Mouse (Mus musculus): ENCODE measurements around the gene Sinhcaf. TPM values are rescaled to one million over a fixed set of nuclear protein-coding genes. Genes with fewer than 3 reads are reported as not detected.

The Sinhcaf gene
- total and polyA plus RNA-seq, 3 experiments, result 57.5 to 146 (median 82.3) TPM

- Histone ChIP-seq H3K9ac (ENCODE audit: insufficient read depth, low read depth) (no peak overlapping the region), H3K4me2 (ENCODE audit: insufficient read depth, low read depth, poor library complexity, severe bottlenecking) (peak overlapping the region; percentile 38; the same call in 1 of the 2 replicates), H3K4me1 (ENCODE audit: control insufficient read depth in 1 of 2, insufficient read depth in 2 of 2) (peaks cover 8 to 77% of the 10 kb centered on the region in 2 experiments), H3K9me3 (replicated peaks; ENCODE audit: low read length) (no peaks in the 10 kb centered on the region), H3K79me2 (replicated peaks; ENCODE audit: control insufficient read depth, extremely low read depth, insufficient read depth, poor library complexity, severe bottlenecking) (peaks cover 71% of the 10 kb centered on the region), H3K27ac (ENCODE audit: insufficient read depth, low read depth) (no peak overlapping the region), H3K36me3 (replicated peaks in 1 of 2; ENCODE audit: control insufficient read depth in 1 of 2, insufficient read depth in 1 of 2, low read length in 1 of 2) (peaks cover 0 to 53% of the 10 kb centered on the region in 2 experiments), H3K27me3 (replicated peaks) (no peaks in the 10 kb centered on the region), H3K4me3 (replicated peaks in 1 of 3; ENCODE audit: low read depth in 2 of 3, low read length in 2 of 3, poor library complexity in 1 of 3) (no peak overlapping the region)
- no peak for TF ChIP-seq ZKSCAN1 (IDR thresholded peaks at IDR 0.05; ENCODE audit: borderline replicate concordance, low read depth, low read length)
- TF ChIP-seq MYC (IDR thresholded peaks at IDR 0.05; ENCODE audit: low read depth, low read length), result 0 out of 2 replicates have a peak, but pooled peaks have one; percentile 52
- TF ChIP-seq EP300 (IDR thresholded peaks at IDR 0.05; ENCODE audit: low read length), result peak; percentile 54; the same call in 1 of the 2 replicates
- peak; percentile 69 for TF ChIP-seq MEF2A (IDR thresholded peaks at IDR 0.05; ENCODE audit: borderline replicate concordance, low read depth, low read length)
- no peak for TF ChIP-seq NELFE (IDR thresholded peaks at IDR 0.05; ENCODE audit: low read depth, low read length)
- TF ChIP-seq MAX (IDR thresholded peaks at IDR 0.05; ENCODE audit: low read length), result 0 out of 2 replicates have a peak, but pooled peaks have one; percentile 25
- TF ChIP-seq IRF4 (IDR thresholded peaks at IDR 0.05; ENCODE audit: low read depth, low read length), result peak; percentile 67; the same call in 1 of the 2 replicates
- peak; percentile 39; the same call in 1 of the 2 replicates for TF ChIP-seq ETS1 (conservative IDR thresholded peaks at IDR 0.05; ENCODE audit: low read depth, low read length)
- DNase-seq (ENCODE audit: extremely low read depth), result no peak
- in situ Hi-C loops (cut with MboI; ENCODE audit: low pct_ligation_motif_present, low pct_unique_long_range_greater_than_20kb, low sequenced_read_pairs) (loop anchor here (25.0 kb wide), 1 partner anchor 175 kb away; the partner anchor contains the start of gene Dennd5b), dilution Hi-C loops (cut with MboI; ENCODE audit: extremely low pct_ligation_motif_present, extremely low pct_unique_long_range_greater_than_20kb, low sequenced_read_pairs) (no loop called here)
These were observed 8.6 kb downstream of the Sinhcaf start for GRCm38 (mm10) chr6:148937693-148938092.

GRCm38 (mm10) chr6:148934961-148935590 lies 11.2 kb downstream of the Sinhcaf start:
- H3K79me2 ChIP-seq (replicated peaks; ENCODE audit: control insufficient read depth, extremely low read depth, insufficient read depth, poor library complexity, severe bottlenecking), result peaks cover 58% of the 10 kb centered on the region
- no peak for DNase-seq (ENCODE audit: extremely low read depth)
- peaks cover 15 to 69% of the 10 kb centered on the region in 2 experiments for H3K36me3 ChIP-seq (replicated peaks in 1 of 2; ENCODE audit: control insufficient read depth in 1 of 2, insufficient read depth in 1 of 2, low read length in 1 of 2)
- H3K27me3 ChIP-seq (replicated peaks), result no peaks in the 10 kb centered on the region
- in situ Hi-C loops (cut with MboI; ENCODE audit: low pct_ligation_motif_present, low pct_unique_long_range_greater_than_20kb, low sequenced_read_pairs) (loop anchor here (25.0 kb wide), 1 partner anchor 177 kb away; the partner anchor contains the start of gene Dennd5b), dilution Hi-C loops (cut with MboI; ENCODE audit: extremely low pct_ligation_motif_present, extremely low pct_unique_long_range_greater_than_20kb, low sequenced_read_pairs) (no loop called here)
- no peak overlapping the region for H3K4me3 ChIP-seq (replicated peaks in 1 of 3; ENCODE audit: low read depth in 2 of 3, low read length in 2 of 3, poor library complexity in 1 of 3)
- H3K27ac ChIP-seq (ENCODE audit: insufficient read depth, low read depth), result no peak overlapping the region
- no peak for TF ChIP-seq E2F4 (IDR thresholded peaks at IDR 0.05; ENCODE audit: insufficient replicate concordance, low read depth, low read length)
- TF ChIP-seq CTCF (conservative IDR thresholded peaks at IDR 0.05 in 1 of 2, IDR thresholded peaks at IDR 0.05 in 1 of 2; ENCODE audit: low read depth in 2 of 2, low read length in 2 of 2), result no peak
- no peak for TF ChIP-seq POLR2AphosphoS2 (IDR thresholded peaks at IDR 0.05; ENCODE audit: low read depth, low read length)
- TF ChIP-seq CHD1 (IDR thresholded peaks at IDR 0.05; ENCODE audit: low read depth, low read length), result no peak
- no peak for TF ChIP-seq NELFE (IDR thresholded peaks at IDR 0.05; ENCODE audit: low read depth, low read length)
- TF ChIP-seq RCOR1 (conservative IDR thresholded peaks at IDR 0.05; ENCODE audit: low read depth, low read length), result no peak
- TF ChIP-seq MEF2A (IDR thresholded peaks at IDR 0.05; ENCODE audit: borderline replicate concordance, low read depth, low read length), result no peak
- TF ChIP-seq BHLHE40 (IDR thresholded peaks at IDR 0.05; ENCODE audit: low read depth, low read length), result no peak
- TF ChIP-seq MAFK (IDR thresholded peaks at IDR 0.05; ENCODE audit: insufficient replicate concordance, low read length), result no peak
- TF ChIP-seq ETS1 (conservative IDR thresholded peaks at IDR 0.05; ENCODE audit: low read depth, low read length), result no peak
- TF ChIP-seq USF1 (IDR thresholded peaks at IDR 0.05; ENCODE audit: low read depth, low read length), result no peak
- no peak for TF ChIP-seq TBP (conservative IDR thresholded peaks at IDR 0.05; ENCODE audit: low read depth, low read length)
- no peak for TF ChIP-seq RAD21 (IDR thresholded peaks at IDR 0.05; ENCODE audit: low read depth, low read length)
- TF ChIP-seq USF2 (conservative IDR thresholded peaks at IDR 0.05; ENCODE audit: low read depth, low read length), result no peak
- TF ChIP-seq UBTF (IDR thresholded peaks at IDR 0.05; ENCODE audit: low read depth, low read length), result no peak
- no peak for TF ChIP-seq POLR2A (IDR thresholded peaks at IDR 0.05; ENCODE audit: low read depth, low read length)
- no peak overlapping the region for H3K9ac ChIP-seq (ENCODE audit: insufficient read depth, low read depth)
- no peaks in the 10 kb centered on the region for H3K9me3 ChIP-seq (replicated peaks; ENCODE audit: low read length)
- no peak overlapping the region for H3K4me2 ChIP-seq (ENCODE audit: insufficient read depth, low read depth, poor library complexity, severe bottlenecking)
- peaks cover 8 to 61% of the 10 kb centered on the region in 2 experiments for H3K4me1 ChIP-seq (ENCODE audit: control insufficient read depth in 1 of 2, insufficient read depth in 2 of 2)

Measured in CH12.LX (cell line).